Mouse (Mus musculus) T-cell, adult 2 months (primary cell): ENCODE measurements around the gene Kctd18.
"Not testable (repeated sequence)": the region's sequence is repeated elsewhere in the genome, so short reads cannot be mapped to it uniquely, and the experiment has no call there.

Experiments
- DNase-seq: peaks from one replicate; pipeline ENCODE4 v3.0.0; 2022; ENCODE audit warnings: low spot score

Gene Kctd18

GRCm38 (mm10) chr1:58018856-58019255 lies at the start of gene Kctd18:
Kctd18 (minus strand) TSS chr1:58018956.
- no peak for DNase-seq

- no peak for DNase-seq
These were observed 46.9 kb upstream of the Kctd18 start for GRCm38 (mm10) chr1:58065606-58066005.

GRCm38 (mm10) chr1:58065151-58065550 lies 46.4 kb upstream of the Kctd18 start:
- DNase-seq: no peak

- no peak for DNase-seq
These were observed 43.4 kb upstream of the Kctd18 start for GRCm38 (mm10) chr1:58062131-58062530.

GRCm38 (mm10) chr1:58058846-58059245 lies 40.1 kb upstream of the Kctd18 start:
- no peak for DNase-seq

GRCm38 (mm10) chr1:58056939-58057338 lies 38.2 kb upstream of the Kctd18 start:
- no peak for DNase-seq

- no peak for DNase-seq
These were observed 37.5 kb upstream of the Kctd18 start for GRCm38 (mm10) chr1:58056074-58056807.

GRCm38 (mm10) chr1:58055598-58055997 lies 36.8 kb upstream of the Kctd18 start:
- DNase-seq: no peak

GRCm38 (mm10) chr1:58049126-58049525 lies 30.4 kb upstream of the Kctd18 start:
- DNase-seq: no peak

GRCm38 (mm10) chr1:58046721-58047290 lies 28.1 kb upstream of the Kctd18 start:
- no peak for DNase-seq

GRCm38 (mm10) chr1:58045546-58045945 lies 26.8 kb upstream of the Kctd18 start:
- DNase-seq: no peak

- DNase-seq: no peak
These were observed 26.3 kb upstream of the Kctd18 start for GRCm38 (mm10) chr1:58045076-58045475.

- DNase-seq: not testable (repeated sequence)
These were observed 18.6 kb upstream of the Kctd18 start for GRCm38 (mm10) chr1:58037306-58037705.

GRCm38 (mm10) chr1:58031160-58031769 lies 12.5 kb upstream of the Kctd18 start:
- DNase-seq: peak; percentile 18

GRCm38 (mm10) chr1:58030156-58030871 lies 11.6 kb upstream of the Kctd18 start:
- DNase-seq: no peak

- DNase-seq: no peak
These were observed 10.9 kb upstream of the Kctd18 start, which contains the start of gene Aox1 for GRCm38 (mm10) chr1:58029636-58030117. Aox1 (plus strand) TSS chr1:58029931.

GRCm38 (mm10) chr1:58027707-58028106 lies 9.0 kb upstream of the Kctd18 start:
- DNase-seq: no peak

- DNase-seq: not testable (repeated sequence)
These were observed 12.4 kb downstream of the Kctd18 start for GRCm38 (mm10) chr1:58006388-58006787.

- DNase-seq: no peak
These were observed 20.6 kb downstream of the Kctd18 start for GRCm38 (mm10) chr1:57998146-57998545.

- DNase-seq: no peak
These were observed 22.6 kb downstream of the Kctd18 start for GRCm38 (mm10) chr1:57996133-57996615.

GRCm38 (mm10) chr1:57995432-57996132 lies 23.2 kb downstream of the Kctd18 start, which contains the start of gene Sgo2a:
Sgo2a (plus strand) TSS chr1:57995971.
- DNase-seq: peak; percentile 91
